Mouse (Mus musculus) T-helper 17 cell (primary cell): ENCODE data around the gene Casq2.

Source experiments
- in situ Hi-C, 2 experiments: fragments of 300-600 bp; cut with MboI, MseI; formaldehyde crosslinking; loops; 1 replicate in 1 of 2; 2 replicates in 1 of 2; pipeline ENCODE4 v1.15.1; 2025; ENCODE audit warnings: high pct_unique_total_duplicates in 2 of 2

Gene Casq2

DNA sequence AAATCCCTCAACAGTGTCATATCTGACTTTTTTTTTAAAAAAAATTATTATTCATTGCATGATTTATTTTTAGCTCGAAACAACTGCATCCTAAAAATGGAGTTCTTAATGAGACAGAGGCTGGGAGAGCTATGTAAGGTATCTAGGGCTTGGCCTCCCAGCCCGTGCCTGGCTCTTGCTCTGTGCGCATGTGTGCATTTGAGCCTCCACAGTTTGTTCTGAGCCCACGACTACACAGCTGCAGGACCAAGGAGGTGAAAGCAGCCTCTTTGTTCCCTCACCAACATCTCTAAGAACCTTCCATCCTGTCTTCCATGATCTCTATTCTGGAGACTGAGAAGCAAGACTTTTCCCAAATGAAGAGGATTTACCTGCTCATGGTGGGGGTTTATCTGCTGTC is at the start of gene Casq2:
TSS of gene Casq2 (plus strand) at position 133 of the 400 bp plus-strand sequence.
- in situ Hi-C loops = loop anchor here (5.0 to 25.0 kb wide), 3 partner anchors 606 to 726 kb away; no protein-coding TSS in a partner anchor

DNA sequence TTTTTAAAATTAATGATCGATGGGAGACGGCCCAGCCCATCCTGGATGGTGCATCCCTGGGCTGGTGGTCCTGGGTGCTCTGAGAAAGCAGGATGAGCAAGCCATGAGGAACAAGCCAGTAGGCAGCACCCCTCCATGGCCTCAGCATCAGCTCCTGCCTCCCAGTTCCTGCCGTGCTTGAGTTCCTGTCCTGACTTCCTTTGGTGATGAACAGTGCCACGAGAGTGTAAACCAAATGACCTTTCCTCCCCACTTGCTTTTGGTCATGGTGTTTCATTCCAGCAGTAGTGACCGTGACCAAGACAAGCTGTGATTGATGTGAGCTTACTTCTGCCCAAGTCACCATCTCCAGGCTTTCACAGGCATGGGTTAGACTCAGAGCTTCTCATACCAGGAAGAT is 48.4 kb upstream of the Casq2 start:
- in situ Hi-C loops = no loop called here

GRCm38 (mm10) chr3:102038608-102039007 is 47.6 kb upstream of the Casq2 start:
- in situ Hi-C loops = no loop called here

DNA sequence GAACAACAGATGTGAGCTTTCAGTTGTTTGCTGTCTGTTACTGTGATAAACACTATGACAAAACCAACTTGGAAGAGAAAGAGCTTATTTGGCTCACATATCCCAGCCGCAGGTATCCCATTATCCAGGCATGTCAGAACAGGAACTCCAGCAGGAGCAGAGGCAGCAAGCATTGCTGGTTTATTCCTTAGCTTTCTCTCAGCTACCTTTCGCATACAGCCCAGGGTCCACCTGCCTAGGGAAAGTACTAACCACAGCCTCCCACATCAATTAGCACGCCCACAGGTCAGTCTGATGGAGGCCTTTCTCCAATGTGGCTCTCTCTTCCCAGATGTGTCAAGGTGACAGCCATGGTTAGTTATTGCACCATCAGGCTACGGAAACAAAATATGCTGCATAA is 44.6 kb upstream of the Casq2 start:
- in situ Hi-C loops = loop anchor here in 1 of 2 experiments (10.0 kb wide), 1 partner anchor 1293 kb away; no protein-coding TSS in a partner anchor

- in situ Hi-C loops = loop anchor here in 1 of 2 experiments (10.0 kb wide), 1 partner anchor 1290 kb away; no protein-coding TSS in a partner anchor
Observed at GRCm38 (mm10) chr3:102045071-102045470, 41.1 kb upstream of the Casq2 start.

DNA sequence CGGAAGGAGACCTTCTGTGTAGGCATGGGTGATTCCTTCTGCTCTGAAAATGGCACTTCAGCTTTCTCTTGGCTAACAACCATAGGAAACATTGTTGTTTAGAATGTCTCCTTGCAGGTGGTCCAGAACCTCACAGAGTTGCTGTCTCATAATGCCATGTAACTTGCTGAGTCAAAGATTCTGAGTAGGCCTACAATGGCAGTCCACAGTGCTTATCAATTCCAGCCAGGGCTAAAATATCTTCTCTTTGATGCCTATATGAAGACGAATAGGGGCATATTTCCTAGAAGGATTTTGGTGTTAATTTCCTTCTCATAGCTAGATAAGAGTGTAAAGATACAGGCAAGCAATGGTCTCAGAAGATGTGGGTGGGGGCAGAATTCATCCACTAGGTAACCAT is 38.7 kb upstream of the Casq2 start:
- in situ Hi-C loops = loop anchor here in 1 of 2 experiments (10.0 kb wide), 1 partner anchor 1287 kb away; no protein-coding TSS in a partner anchor

- in situ Hi-C loops = loop anchor here in 1 of 2 experiments (10.0 kb wide), 1 partner anchor 1285 kb away; no protein-coding TSS in a partner anchor
Observed at GRCm38 (mm10) chr3:102049207-102050104, 36.8 kb upstream of the Casq2 start.

DNA sequence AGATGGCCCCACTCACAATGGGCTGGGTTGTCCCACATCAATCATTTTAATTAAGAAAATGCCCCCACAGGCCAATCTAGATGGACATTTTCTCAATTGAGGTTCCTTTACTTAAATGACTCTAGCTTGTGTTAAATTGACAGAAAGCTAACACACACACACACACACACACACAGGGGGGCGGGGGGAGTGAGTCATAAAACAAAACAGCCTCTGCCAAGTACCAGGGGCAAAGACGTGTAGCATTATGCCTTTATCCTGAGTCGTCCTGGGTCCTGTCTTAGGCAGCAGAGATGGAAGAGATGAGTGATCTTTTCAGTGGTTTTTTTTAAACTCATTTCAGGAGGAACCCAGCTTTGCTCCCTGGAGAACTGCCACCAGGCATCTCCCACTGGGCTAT is 34.2 kb upstream of the Casq2 start:
- in situ Hi-C loops = no loop called here

GRCm38 (mm10) chr3:102053293-102053692 is 32.9 kb upstream of the Casq2 start:
- in situ Hi-C loops = no loop called here

DNA sequence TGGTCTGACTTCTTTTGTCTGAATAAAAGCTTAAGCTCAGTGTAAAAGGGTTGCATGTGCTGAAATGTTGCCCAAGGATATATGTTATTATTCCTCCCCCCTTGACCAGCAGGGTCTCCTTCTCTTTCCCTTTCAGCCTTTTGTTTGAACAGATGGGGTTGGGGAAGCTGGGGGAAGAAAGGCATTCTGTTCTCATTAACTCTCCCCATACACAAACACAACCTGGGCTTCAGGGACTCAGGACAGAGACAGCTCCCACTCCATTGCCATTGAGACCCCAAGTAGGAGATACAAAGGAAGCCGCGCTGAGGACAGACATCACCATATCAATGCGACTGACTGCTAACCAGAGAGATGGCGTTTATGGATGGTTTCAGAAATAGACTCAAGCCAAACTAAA is 30.3 kb upstream of the Casq2 start:
- in situ Hi-C loops = loop anchor here in 1 of 2 experiments (5.0 kb wide), 1 partner anchor 174 kb away; no protein-coding TSS in a partner anchor

DNA sequence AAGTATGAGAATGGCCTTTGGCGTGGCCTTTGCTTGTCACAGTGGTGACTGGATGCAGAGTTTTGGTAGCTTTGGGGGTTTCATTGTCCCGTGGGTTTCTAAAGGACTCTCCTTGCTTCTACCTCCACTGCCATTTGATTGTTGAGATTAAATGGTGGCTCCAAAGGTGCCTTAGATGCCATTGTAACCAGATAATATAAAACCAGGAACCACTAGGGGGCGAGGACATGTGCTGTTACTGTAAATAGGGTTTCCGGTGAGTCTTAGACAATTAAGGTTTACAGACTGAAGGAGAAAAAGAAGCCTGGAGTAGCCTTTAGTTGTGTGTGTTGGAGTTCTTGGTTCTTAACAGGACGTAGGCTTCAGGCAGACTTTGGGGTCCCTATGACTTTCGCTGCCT is 26.1 kb upstream of the Casq2 start:
- in situ Hi-C loops = loop anchor here (10.0 kb wide), 2 partner anchors 155 to 1305 kb away; no protein-coding TSS in a partner anchor

DNA sequence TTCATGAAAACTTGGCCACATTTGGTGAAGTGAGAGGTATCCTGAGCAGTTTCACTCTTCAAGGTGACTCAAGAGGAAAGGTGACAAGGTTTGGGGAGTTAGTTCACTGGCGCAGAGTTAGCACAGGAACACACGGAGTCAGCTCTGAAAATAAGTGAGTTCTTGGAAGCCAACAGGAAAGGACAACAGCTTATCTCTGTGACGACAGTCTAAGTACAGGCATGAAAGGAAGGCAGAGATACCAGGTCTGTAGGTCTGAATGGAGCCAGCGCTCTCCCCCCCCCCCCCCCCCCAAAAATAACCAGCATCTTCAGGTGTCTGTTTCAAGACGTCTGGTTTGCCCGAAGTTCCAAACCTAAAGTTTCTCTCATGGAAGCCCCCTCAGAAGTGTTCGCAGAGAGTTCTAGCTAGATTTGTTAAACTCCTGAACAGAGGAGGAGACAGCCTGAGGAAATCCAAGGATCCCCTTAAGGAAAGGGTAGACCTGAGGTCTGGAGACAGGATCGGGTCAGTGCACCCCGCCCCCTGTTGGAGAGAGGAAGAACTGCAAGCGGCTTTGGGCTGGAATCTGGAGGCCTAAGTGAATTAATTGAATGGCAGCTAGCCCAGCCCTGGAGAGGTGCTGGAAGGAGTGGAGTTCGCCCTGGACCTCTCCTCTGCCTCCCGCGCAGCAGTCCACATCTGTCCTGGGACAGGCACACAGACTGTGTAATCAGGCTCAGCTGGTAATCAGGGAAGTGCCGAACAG is 24.1 kb upstream of the Casq2 start:
- in situ Hi-C loops = loop anchor here (10.0 kb wide), 2 partner anchors 157 to 1307 kb away; no protein-coding TSS in a partner anchor

DNA sequence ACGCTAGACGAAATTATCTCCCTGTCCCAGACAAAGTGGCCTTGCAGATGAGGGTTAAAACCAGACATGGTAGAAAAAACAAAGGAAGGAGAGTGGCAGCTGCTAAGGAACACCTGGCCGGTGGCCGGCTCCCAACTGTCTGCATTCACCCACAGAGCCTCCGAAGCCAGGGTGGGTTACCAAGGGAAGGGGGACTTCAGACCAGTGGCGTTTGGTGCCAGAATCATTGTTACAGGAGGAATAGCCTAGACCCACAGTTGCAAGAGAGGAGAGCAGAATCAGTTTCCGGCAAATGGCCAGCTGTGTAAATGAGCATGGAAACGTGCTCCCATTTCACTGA is 23.6 kb upstream of the Casq2 start:
- in situ Hi-C loops = loop anchor here (10.0 kb wide), 2 partner anchors 158 to 1308 kb away; no protein-coding TSS in a partner anchor

- in situ Hi-C loops = loop anchor here (10.0 kb wide), 2 partner anchors 159 to 1309 kb away; no protein-coding TSS in a partner anchor
Observed at GRCm38 (mm10) chr3:102063273-102064120, 22.7 kb upstream of the Casq2 start.

GRCm38 (mm10) chr3:102064566-102064965 is 21.6 kb upstream of the Casq2 start:
- in situ Hi-C loops = loop anchor here (10.0 kb wide), 2 partner anchors 160 to 1310 kb away; no protein-coding TSS in a partner anchor

- in situ Hi-C loops = loop anchor here (10.0 kb wide), 2 partner anchors 163 to 1313 kb away; no protein-coding TSS in a partner anchor
Observed at GRCm38 (mm10) chr3:102067306-102067705, 18.9 kb upstream of the Casq2 start.

DNA sequence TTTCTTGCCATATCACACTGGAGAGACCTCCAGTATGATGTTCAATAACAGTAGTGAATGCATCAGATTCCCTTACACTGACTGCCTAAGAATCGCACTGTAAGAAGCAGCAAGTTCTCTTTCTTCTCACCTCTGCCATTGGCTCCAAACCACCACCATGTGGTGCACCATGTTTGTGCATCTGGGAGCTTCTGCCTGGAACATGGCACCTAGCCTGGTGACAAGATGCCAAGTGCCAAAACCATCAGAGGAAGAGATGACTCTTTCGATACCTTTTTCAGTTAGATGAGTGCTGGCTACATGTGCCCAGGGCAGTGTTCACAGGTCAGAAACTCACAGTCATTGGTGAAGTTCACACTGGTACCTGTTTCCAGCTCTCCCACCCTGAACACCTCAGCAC is 18.4 kb upstream of the Casq2 start:
- in situ Hi-C loops = loop anchor here (10.0 kb wide), 2 partner anchors 163 to 1313 kb away; no protein-coding TSS in a partner anchor

GRCm38 (mm10) chr3:102069260-102069659 is 17.0 kb upstream of the Casq2 start:
- in situ Hi-C loops = loop anchor here (10.0 kb wide), 2 partner anchors 164 to 1314 kb away; no protein-coding TSS in a partner anchor

DNA sequence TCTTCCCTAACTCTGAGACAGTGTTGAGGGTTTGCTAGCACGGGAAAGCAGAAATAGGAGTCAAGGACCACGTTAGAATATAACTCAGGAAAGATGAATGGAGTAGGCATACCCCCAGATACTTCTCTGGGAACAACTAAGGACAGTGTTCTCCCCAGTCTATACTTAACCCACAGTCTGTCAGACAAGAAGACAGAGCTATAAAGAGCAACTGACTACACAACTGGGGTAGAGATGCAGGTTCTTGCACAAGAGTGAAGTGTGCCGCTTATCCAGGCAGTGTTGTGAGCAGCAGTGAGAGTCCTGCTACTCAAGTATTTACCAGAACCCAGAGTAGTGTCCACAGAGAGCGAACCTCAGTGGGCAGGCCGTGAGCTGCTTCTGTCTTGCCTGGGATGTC is 16.5 kb upstream of the Casq2 start:
- in situ Hi-C loops = loop anchor here (10.0 kb wide), 2 partner anchors 165 to 1315 kb away; no protein-coding TSS in a partner anchor

DNA sequence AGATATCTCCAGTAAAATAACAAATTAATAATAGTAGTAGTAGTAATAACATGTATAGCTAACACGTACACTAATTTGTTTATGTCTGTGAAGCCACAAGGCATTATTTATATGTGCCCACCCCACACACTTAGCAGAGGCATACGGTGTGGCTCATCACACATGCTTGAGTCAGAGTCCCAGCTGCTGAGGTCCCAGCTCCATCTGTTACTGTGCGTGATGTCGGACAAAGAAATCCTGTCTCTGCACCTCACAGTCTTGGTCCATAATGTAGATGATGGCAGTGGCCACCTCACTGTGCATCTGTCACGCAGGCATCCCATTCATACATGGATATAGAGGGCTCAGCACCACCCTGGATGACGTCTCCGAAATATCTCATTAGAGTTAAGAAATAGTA is 15.9 kb upstream of the Casq2 start:
- in situ Hi-C loops = no loop called here
